Mouse (Mus musculus): ENCODE results near the gene Psg28. TPM values are rescaled to one million over a fixed set of nuclear protein-coding genes. Genes with fewer than 3 reads are reported as not detected.

Gene Psg28
- not detected in 4 replicates for total RNA-seq (2023; ENCODE audit: inconsistent age)

GRCm38 (mm10) chr7:18431941-18432340 lies at the start of gene Psg28:
Gene Psg28, minus strand, starts transcription at chr7:18432041.

Other genes with a start within 250 kb of the Psg28 start
- gene Mill1, start 186.7 kb downstream of the Psg28 start, total RNA-seq (2023; ENCODE audit: inconsistent age), result not detected in 4 replicates
- gene Psg18, start 77.0 kb downstream of the Psg28 start, total RNA-seq (2023; ENCODE audit: inconsistent age), result not detected in 4 replicates
- not detected in 4 replicates for gene Psg26, start 52.1 kb upstream of the Psg28 start, total RNA-seq (2023; ENCODE audit: inconsistent age)
- gene Psg25, start 100.2 kb upstream of the Psg28 start, total RNA-seq (2023; ENCODE audit: inconsistent age), result not detected in 4 replicates
- gene Psg27, start 135.3 kb upstream of the Psg28 start, total RNA-seq (2023; ENCODE audit: inconsistent age), result not detected in 4 replicates
- gene Psg23, start 184.5 kb upstream of the Psg28 start, total RNA-seq (2023; ENCODE audit: inconsistent age), result not detected in 4 replicates
- gene Psg21, start 224.7 kb upstream of the Psg28 start, total RNA-seq (2023; ENCODE audit: inconsistent age), result not detected in 4 replicates